Mouse (Mus musculus): ENCODE data around the gene Crxos.
A peak's percentile ranks its signal among the peaks of the same experiment; 100 is the strongest.

The Crxos gene

GRCm38 (mm10) chr7:15922220-15922773, 39.9 kb downstream of the Crxos start, which contains the start of gene Selenow:
Selenow (minus strand) TSS chr7:15922402.
- DNase-seq: peak; percentile 94 to 95

DNA sequence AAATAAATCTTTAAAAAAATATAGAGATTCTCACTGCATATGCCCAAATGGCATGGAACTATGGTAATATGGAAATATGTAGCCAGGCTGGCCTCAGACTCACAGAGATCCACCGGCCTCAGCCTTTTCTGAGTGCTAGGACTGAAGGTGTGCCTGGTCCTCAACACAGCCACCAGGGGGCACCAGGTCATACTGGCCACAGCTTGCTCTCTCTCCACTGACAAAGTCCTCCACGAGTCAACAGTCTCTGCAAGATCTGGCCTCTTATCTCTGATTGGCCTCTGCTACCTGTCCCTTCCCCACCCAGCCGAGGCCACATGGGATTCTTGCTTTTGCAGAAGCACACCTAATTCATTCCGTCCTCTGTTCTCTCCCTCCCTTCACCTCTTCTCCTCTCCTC, 47.5 kb downstream of the Crxos start:
- DNase-seq: peak; percentile 80 to 83

- no peak for DNase-seq
These were observed 48.1 kb downstream of the Crxos start for GRCm38 (mm10) chr7:15930543-15930942.

GRCm38 (mm10) chr7:15931635-15932034, 49.2 kb downstream of the Crxos start:
- no peak for DNase-seq

DNA sequence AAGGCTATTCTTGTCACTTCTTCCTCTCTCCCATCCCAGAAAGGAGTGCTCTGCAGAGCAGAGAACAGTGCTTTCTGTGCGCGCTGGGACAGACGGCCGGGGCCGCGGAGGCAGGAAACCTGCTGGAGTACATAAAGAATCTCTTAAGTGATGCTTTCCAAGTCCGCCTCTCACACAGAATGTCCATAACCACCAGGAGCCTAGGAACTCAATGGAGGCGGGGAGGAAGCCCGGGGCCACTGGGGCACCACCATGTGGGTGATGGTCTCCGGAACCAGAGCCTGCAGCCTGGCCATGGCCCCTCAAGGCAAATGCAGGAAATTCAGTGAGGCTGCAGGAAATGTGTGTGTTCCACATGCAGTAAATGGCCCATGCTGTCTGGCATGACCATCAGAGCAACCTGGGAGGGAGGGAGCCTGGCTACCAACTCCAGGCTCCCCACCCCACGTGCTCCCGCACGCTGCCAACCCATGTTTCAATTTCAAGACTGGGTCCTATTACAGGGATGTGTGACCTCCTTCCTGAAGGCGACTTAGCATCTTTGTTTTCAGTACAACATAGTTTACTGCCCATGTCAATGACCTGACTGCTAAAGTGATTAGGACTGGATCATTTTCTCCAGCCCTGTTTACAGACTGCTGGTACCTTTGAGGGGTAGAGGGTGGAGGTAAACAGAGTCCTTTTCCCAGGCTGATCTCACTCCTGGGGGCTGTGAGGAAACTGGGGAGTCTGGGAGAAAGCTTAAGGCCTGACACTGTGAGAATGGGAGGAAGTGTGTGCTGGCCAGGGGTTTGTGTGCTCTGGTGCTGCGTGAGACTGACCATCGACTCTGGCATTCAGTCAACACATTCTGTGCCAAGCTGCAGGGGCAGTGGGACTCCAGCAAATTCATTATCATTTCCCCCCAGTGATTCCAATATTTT, 51.3 kb downstream of the Crxos start:
- DNase-seq: no peak

- no peak for DNase-seq
These were observed 55.1 kb downstream of the Crxos start for GRCm38 (mm10) chr7:15937491-15937890.

DNA sequence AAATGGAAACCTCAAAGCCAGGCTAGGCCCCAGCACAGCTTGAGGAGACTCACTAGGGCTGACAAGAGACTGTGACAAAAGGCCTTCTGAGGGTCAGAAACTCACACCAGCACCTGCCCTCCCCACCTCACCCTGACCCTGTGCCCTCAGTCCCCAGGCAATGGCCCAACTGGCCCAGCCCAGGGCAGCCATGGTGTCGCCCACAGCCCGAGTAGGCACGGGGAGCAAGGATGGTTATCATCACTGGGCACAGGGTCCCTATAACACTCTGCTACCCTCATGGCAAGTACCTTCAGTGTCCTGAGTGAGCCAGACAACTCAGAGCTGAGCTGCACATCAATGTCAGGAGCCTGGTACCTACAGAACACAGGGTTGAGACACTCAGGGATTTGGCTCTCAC, 56.2 kb downstream of the Crxos start:
- no peak for DNase-seq

GRCm38 (mm10) chr7:15944311-15944710, 61.9 kb downstream of the Crxos start:
- no peak for DNase-seq

DNA sequence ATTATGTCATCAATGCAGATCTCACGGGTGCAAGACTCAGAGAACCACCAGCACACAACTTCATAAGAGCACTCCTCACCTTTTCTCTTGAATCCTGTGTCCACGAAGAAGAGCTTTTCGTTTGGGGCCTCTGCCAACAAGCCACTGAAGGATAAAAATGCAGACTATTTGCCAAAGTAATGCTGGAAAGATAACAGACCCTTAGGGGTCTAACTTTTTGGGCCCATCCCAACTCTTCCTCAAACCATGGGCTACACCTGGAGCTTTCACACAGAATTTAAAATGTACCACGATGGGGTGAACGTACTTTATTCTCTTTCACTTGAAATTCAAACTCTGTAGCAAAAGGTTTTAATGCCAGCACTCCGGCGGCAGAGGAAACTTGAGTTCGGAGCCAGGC, 62.8 kb downstream of the Crxos start:
- DNase-seq: peak in 1 of 2 experiments; percentile 1

GRCm38 (mm10) chr7:15945721-15946536, 63.5 kb downstream of the Crxos start, which contains the start of gene Nop53:
Nop53 (minus strand) TSS chr7:15946074.
- DNase-seq: peak; percentile 91 to 93

GRCm38 (mm10) chr7:15947653-15948260, 65.3 kb downstream of the Crxos start:
- no peak for DNase-seq

DNA sequence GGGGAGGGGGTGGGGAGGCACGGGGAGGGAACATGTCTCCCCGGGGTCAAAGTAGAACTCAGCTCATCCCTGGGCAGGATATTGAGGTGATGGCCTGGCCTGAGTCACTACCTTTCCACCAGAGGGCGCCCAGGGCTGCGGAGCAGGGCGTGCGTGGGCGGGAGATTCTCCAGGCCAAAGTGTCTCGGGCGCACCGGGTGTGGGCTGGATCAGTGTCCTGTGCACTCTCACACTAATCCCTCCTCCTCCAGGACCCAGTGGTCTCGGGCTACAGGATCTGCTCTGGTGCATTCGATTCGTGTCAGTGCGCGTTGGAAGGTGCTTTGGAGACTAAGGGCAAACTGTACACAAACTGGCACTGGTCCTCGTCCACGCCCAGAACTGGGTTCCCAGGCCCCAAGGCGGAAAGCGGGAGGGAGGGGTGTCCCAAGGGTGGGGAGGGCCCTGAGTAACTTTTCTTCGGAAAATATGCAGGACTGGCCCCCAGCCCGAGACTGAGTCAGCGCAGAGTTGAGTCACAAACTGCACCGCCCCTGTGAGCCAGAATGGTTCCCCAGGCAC, 66.0 kb downstream of the Crxos start:
- DNase-seq: peak; percentile 93

DNA sequence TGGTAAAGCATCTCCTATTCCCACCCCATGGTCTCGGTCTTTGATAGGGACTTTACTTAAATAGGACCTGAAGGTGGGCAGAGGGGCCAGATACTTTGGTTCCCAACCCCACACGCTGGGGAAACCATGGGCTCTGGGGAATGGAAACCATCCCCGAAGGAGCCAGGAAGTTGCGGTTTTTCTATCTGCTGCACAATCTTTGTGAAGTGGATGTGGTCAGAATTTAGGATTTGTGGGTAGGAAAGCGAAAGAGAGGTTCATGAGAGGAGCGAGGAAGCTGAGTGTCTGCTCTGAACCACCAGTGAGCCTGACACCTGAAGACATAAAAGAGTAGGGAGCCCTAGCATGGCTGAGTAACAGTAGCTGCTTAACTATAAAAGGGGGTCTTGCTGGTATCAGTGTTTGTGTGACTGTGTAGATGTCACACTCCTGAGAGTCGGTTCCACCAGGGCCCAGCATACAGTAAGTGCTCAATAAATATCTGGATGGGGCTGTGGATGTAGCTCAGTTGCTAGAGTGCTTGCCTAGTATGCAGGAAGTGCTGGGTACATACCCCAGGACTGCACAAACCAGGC, 66.9 kb downstream of the Crxos start:
- DNase-seq: peak in 1 of 2 experiments; percentile 1

DNA sequence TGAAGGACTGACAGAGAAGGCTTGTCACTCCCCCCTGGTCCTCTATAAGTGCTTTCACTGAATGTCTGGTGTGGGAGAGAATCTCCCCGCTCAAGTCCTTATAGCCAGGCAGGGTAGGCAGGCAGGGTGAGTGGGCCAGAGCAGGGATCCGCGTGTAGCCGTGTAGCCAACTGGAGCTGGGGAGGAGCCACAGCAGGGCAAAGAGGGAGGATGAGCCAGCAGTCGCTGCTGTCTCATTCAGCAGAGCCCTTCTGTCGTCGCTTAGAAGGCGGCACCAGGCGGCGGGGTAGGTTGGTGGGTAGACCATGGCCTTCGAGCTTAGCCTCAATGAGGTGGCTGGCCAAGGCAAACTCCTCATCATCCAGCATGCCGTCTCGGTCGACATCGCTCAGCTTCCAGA, 67.6 kb downstream of the Crxos start:
- no peak for DNase-seq

DNA sequence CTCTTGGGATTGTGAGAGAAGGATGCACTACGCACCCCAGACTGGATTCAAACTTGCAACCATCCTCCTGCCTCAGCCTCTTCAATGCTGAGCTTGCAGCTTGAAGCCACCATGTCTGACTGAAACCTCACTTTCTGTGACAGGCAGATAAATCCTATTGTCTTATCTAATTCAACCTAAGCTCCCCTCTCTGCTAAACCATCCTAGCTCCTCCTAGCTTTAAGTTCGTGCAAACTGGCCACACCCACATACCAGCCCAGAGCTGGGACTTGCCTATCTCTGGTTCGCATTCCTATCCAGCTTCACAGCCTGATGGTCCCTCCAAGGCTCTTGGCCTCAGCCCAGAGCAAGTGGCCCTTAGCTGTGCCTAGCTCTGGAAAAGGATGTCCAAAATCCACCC, 70.0 kb downstream of the Crxos start:
- DNase-seq: no peak
